In the genomic region with DNA sequence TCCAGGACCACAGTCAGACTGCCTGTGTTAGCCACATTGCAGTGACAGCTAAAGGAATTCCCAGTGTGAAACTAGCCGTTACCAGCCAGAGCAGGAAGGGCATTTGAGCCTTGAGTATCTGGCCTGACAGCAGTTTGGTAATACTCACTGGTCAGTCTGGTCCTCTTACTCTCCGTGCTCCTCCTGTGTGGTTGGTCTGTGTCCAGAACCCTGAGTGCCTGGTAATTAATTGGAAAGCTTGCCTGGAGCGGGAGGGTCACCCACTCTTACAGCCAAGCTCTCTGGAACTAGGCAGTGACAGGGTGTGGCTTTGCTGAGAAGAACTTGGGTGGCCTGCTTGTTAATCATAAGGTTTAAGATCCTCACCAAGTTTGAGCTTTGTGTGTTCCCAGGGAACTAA, we compare ENCODE assay signal across 11 mouse cellular contexts. TPM values are rescaled to one million over a fixed set of nuclear protein-coding genes. Genes with fewer than 3 reads are reported as not detected.
DNase-seq lines count a peak whose midpoint lies in the region; ATAC-seq lines count a peak whose summit lies in the region.
"Had no signal": no experiment of that assay in that cellular context is flagged by ENCODE, and none has a peak within 500 bp of the region (broad histone marks: within the 10 kb centered on the region; RNA-seq: fewer than 3 reads in every experiment).

No protein-coding gene starts in this region.

- H3K27me3 ChIP-seq in lung, embryonic 16.5 days (ENCODE audit: control insufficient read depth, insufficient read depth, low read depth, low read length), result no peaks in the 10 kb centered on the region
- no peaks in the 10 kb centered on the region for H3K27me3 ChIP-seq in limb, embryonic 10.5 days (ENCODE audit: low read depth, poor library complexity, severe bottlenecking)
- H3K27me3 ChIP-seq: forebrain, embryonic 15.5 days; Patski had no signal

- H3K4me1 ChIP-seq in lung, embryonic 16.5 days (replicated peaks; ENCODE audit: control insufficient read depth, insufficient read depth, low read length), result 0 out of 2 replicates have a peak, but pooled peaks cover 8% of the 10 kb centered on the region
- peaks cover 24% of the 10 kb centered on the region for H3K4me1 ChIP-seq in limb, embryonic 10.5 days
- H3K4me1 ChIP-seq: forebrain, embryonic 15.5 days had no signal

- no peaks in the 10 kb centered on the region for H3K36me3 ChIP-seq in lung, embryonic 16.5 days (ENCODE audit: control insufficient read depth, insufficient read depth, low read length)
- 0 out of 2 replicates have a peak, but pooled peaks cover under 1% of the 10 kb centered on the region for H3K36me3 ChIP-seq in limb, embryonic 10.5 days
- H3K36me3 ChIP-seq: forebrain, embryonic 15.5 days had no signal

- intact Hi-C loops in heart, postnatal 14 days (cut with DNase I), result no loop called here

- no peak overlapping the region for H3K27ac ChIP-seq in lung, embryonic 16.5 days (ENCODE audit: low read length)
- H3K27ac ChIP-seq in limb, embryonic 10.5 days, result no peak overlapping the region
- H3K27ac ChIP-seq: forebrain, embryonic 15.5 days had no signal

- DNase-seq in adrenal gland, postnatal 10 days, result peak; percentile 15
- no peak for DNase-seq in adrenal gland, postnatal 4 days (ENCODE audit: low spot score in 2 of 2)
- DNase-seq in cerebellum, adult 11 months, result peak; percentile 29
- peak; percentile 21 to 47 for DNase-seq in heart, postnatal 14 days
- no peak for DNase-seq in frontal cortex, postnatal 36 days (ENCODE audit: low spot score in 2 of 2)
- DNase-seq in embryo, embryonic 9.5 days (ENCODE audit: extremely low spot score), result no peak
- no peak for DNase-seq in limb, embryonic 10.5 days (ENCODE audit: low spot score)

- H3K9me3 ChIP-seq in lung, embryonic 16.5 days (ENCODE audit: control insufficient read depth, low read length), result no peaks in the 10 kb centered on the region
- H3K9me3 ChIP-seq in limb, embryonic 10.5 days (replicated peaks), result no peaks in the 10 kb centered on the region
- H3K9me3 ChIP-seq: forebrain, embryonic 15.5 days had no signal

- no peak overlapping the region for H3K9ac ChIP-seq in lung, embryonic 16.5 days (ENCODE audit: low read length)
- H3K9ac ChIP-seq: forebrain, embryonic 15.5 days had no signal

- no peak overlapping the region for H3K4me2 ChIP-seq in lung, embryonic 16.5 days (ENCODE audit: low read depth, low read length)
- H3K4me2 ChIP-seq: forebrain, embryonic 15.5 days had no signal

- H3K4me3 ChIP-seq in lung, embryonic 16.5 days (ENCODE audit: low read length), result no peak overlapping the region
- H3K4me3 ChIP-seq in limb, embryonic 10.5 days, result no peak overlapping the region
- H3K4me3 ChIP-seq: forebrain, embryonic 15.5 days had no signal

- WGBS in lung, embryonic 16.5 days, result 46% methylated on average over 3 of the region's 3 CpGs
- WGBS in limb, embryonic 10.5 days, result 72% methylated on average over 3 of the region's 3 CpGs

- ATAC-seq in lung, embryonic 16.5 days (ENCODE audit: low read depth), result peak; percentile 77
- ATAC-seq: forebrain, embryonic 15.5 days; hindbrain, embryonic 16.5 days; Patski had no signal

RNA-seq across cellular contexts. Expression of gene Rpp40, which starts 57.5 kb away (rescaled TPM):
- 10 to 100 TPM; 13.0 TPM for total RNA-seq in adrenal gland, postnatal 10 days (2021)
- total RNA-seq in adrenal gland, postnatal 4 days (2021), result 10 to 100 TPM; 16.2 to 17.9 TPM
- total RNA-seq in heart, postnatal 14 days (2021), result 1 to 10 TPM; 3.5 to 4.7 TPM
- 13.8 and 14.4 TPM in 2 replicates for polyA plus RNA-seq in lung, embryonic 16.5 days (2015; fragmentation: Nextera tagmentation; extraction: Ambion mirVana)
- 26.4 and 29.5 TPM in 2 replicates for polyA plus RNA-seq in limb, embryonic 10.5 days (2016; fragmentation: Nextera tagmentation; extraction: Ambion mirVana)

Comparison
In these comparisons a context has a peak if more than half of its experiments do, and no peak if none do; other contexts are left out.
1. DNase-seq: peak in adrenal gland, postnatal 10 days (single experiment), cerebellum, adult 11 months (single experiment) and heart, postnatal 14 days (2 of 2); none in adrenal gland, postnatal 4 days (0 of 2), frontal cortex, postnatal 36 days (0 of 2), embryo, embryonic 9.5 days (single experiment) and limb, embryonic 10.5 days (single experiment).